Mouse (Mus musculus): ENCODE measurements around the gene Sobp.

GRCm38 (mm10) chr10:43221659-43222058 is 47.3 kb upstream of the Sobp start:
- TF ChIP-seq CTCF (IDR thresholded peaks at IDR 0.05; ENCODE audit: insufficient read depth, low read depth, low read length), result no peak
- no peak for TF ChIP-seq POLR2A (IDR thresholded peaks at IDR 0.05; ENCODE audit: insufficient read depth, low read depth, low read length)

All from olfactory bulb, adult 2 months (tissue).